Mouse (Mus musculus): ENCODE data around the gene Zfp740. TPM values are rescaled to one million over a fixed set of nuclear protein-coding genes. Genes with fewer than 3 reads are reported as not detected.

Zfp740 gene
- total and polyA plus RNA-seq, 2 experiments from 2014 or later = 18.8 to 38.4 TPM

GRCm38 (mm10) chr15:102165468-102166100 is 37.5 kb upstream of the Zfp740 start:
- H3K4me1 ChIP-seq (ENCODE audit: control insufficient read depth, insufficient read depth) = peaks cover 11% of the 10 kb centered on the region
- H3K27me3 ChIP-seq (ENCODE audit: control insufficient read depth, insufficient read depth, low read length) = no peaks in the 10 kb centered on the region
- WGBS = 48% methylated on average over 6 of the region's 6 CpGs
- TF ChIP-seq EP300 (IDR thresholded peaks at IDR 0.05; ENCODE audit: low read depth) (no peak), CTCF (IDR thresholded peaks at IDR 0.05; ENCODE audit: low read depth) (no peak)
- no peak overlapping the region for H3K4me2 ChIP-seq (ENCODE audit: low read depth, low read length)
- H3K9ac ChIP-seq (replicated peaks; ENCODE audit: low read depth, low read length) = no peak overlapping the region
- H3K9me3 ChIP-seq (replicated peaks; ENCODE audit: control insufficient read depth, low read length) = no peaks in the 10 kb centered on the region
- H3K27ac ChIP-seq (ENCODE audit: low read depth) = no peak overlapping the region
- DNase-seq (ENCODE audit: low spot score) = no peak
- no peaks in the 10 kb centered on the region for H3K36me3 ChIP-seq (replicated peaks; ENCODE audit: control insufficient read depth, insufficient read depth, low read length)
- ATAC-seq (ENCODE audit: insufficient read depth, low read depth) = no peak
- H3K4me3 ChIP-seq (ENCODE audit: low read depth, low read length) = no peak overlapping the region

GRCm38 (mm10) chr15:102167620-102168021 is 35.4 kb upstream of the Zfp740 start:
- Histone ChIP-seq H3K27me3 (ENCODE audit: control insufficient read depth, insufficient read depth, low read length) (no peaks in the 10 kb centered on the region), H3K4me3 (ENCODE audit: low read depth, low read length) (no peak overlapping the region), H3K4me1 (ENCODE audit: control insufficient read depth, insufficient read depth) (peaks cover 11% of the 10 kb centered on the region), H3K27ac (ENCODE audit: low read depth) (peak overlapping the region; percentile 30), H3K9ac (replicated peaks; ENCODE audit: low read depth, low read length) (no peak overlapping the region), H3K9me3 (replicated peaks; ENCODE audit: control insufficient read depth, low read length) (no peaks in the 10 kb centered on the region), H3K4me2 (ENCODE audit: low read depth, low read length) (no peak overlapping the region), H3K36me3 (replicated peaks; ENCODE audit: control insufficient read depth, insufficient read depth, low read length) (no peaks in the 10 kb centered on the region)
- 27% methylated on average over 6 of the region's 6 CpGs for WGBS
- ATAC-seq (ENCODE audit: insufficient read depth, low read depth) (peak; percentile 67; the same call in 1 of the 2 replicates), DNase-seq (ENCODE audit: low spot score) (peak; percentile 40)
- TF ChIP-seq CTCF (IDR thresholded peaks at IDR 0.05; ENCODE audit: low read depth) (no peak), EP300 (IDR thresholded peaks at IDR 0.05; ENCODE audit: low read depth) (no peak)

- Histone ChIP-seq H3K4me2 (ENCODE audit: low read depth, low read length) (no peak overlapping the region), H3K9ac (replicated peaks; ENCODE audit: low read depth, low read length) (no peak overlapping the region), H3K4me1 (ENCODE audit: control insufficient read depth, insufficient read depth) (peaks cover 11% of the 10 kb centered on the region), H3K27me3 (ENCODE audit: control insufficient read depth, insufficient read depth, low read length) (no peaks in the 10 kb centered on the region), H3K4me3 (ENCODE audit: low read depth, low read length) (no peak overlapping the region), H3K27ac (ENCODE audit: low read depth) (no peak overlapping the region), H3K9me3 (replicated peaks; ENCODE audit: control insufficient read depth, low read length) (no peaks in the 10 kb centered on the region), H3K36me3 (replicated peaks; ENCODE audit: control insufficient read depth, insufficient read depth, low read length) (no peaks in the 10 kb centered on the region)
- DNase-seq (ENCODE audit: low spot score) (no peak), ATAC-seq (ENCODE audit: insufficient read depth, low read depth) (no peak)
- WGBS = 61% methylated on average over 2 of the region's 2 CpGs
- TF ChIP-seq EP300 (IDR thresholded peaks at IDR 0.05; ENCODE audit: low read depth) = no peak
- no peak for TF ChIP-seq CTCF (IDR thresholded peaks at IDR 0.05; ENCODE audit: low read depth)
These were observed 34.0 kb upstream of the Zfp740 start for GRCm38 (mm10) chr15:102169064-102169463.

GRCm38 (mm10) chr15:102173581-102173980 is 29.5 kb upstream of the Zfp740 start:
- Histone ChIP-seq H3K4me3 (ENCODE audit: low read depth, low read length) (no peak overlapping the region), H3K4me1 (ENCODE audit: control insufficient read depth, insufficient read depth) (no peaks in the 10 kb centered on the region), H3K27ac (ENCODE audit: low read depth) (no peak overlapping the region), H3K9me3 (replicated peaks; ENCODE audit: control insufficient read depth, low read length) (no peaks in the 10 kb centered on the region), H3K4me2 (ENCODE audit: low read depth, low read length) (no peak overlapping the region), H3K27me3 (ENCODE audit: control insufficient read depth, insufficient read depth, low read length) (no peaks in the 10 kb centered on the region), H3K9ac (replicated peaks; ENCODE audit: low read depth, low read length) (no peak overlapping the region), H3K36me3 (replicated peaks; ENCODE audit: control insufficient read depth, insufficient read depth, low read length) (peaks cover 5% of the 10 kb centered on the region; the same call in 1 of the 2 replicates)
- ATAC-seq (ENCODE audit: insufficient read depth, low read depth) (no peak), DNase-seq (ENCODE audit: low spot score) (no peak)
- WGBS = 84% methylated on average over 3 of the region's 3 CpGs
- no peak for TF ChIP-seq CTCF (IDR thresholded peaks at IDR 0.05; ENCODE audit: low read depth)
- TF ChIP-seq EP300 (IDR thresholded peaks at IDR 0.05; ENCODE audit: low read depth) = no peak

- Histone ChIP-seq H3K27ac (ENCODE audit: low read depth) (no peak overlapping the region), H3K27me3 (ENCODE audit: control insufficient read depth, insufficient read depth, low read length) (no peaks in the 10 kb centered on the region), H3K9ac (replicated peaks; ENCODE audit: low read depth, low read length) (no peak overlapping the region), H3K4me2 (ENCODE audit: low read depth, low read length) (no peak overlapping the region), H3K4me3 (ENCODE audit: low read depth, low read length) (no peak overlapping the region), H3K9me3 (replicated peaks; ENCODE audit: control insufficient read depth, low read length) (no peaks in the 10 kb centered on the region), H3K4me1 (ENCODE audit: control insufficient read depth, insufficient read depth) (no peaks in the 10 kb centered on the region), H3K36me3 (replicated peaks; ENCODE audit: control insufficient read depth, insufficient read depth, low read length) (peaks cover 5% of the 10 kb centered on the region; the same call in 1 of the 2 replicates)
- 76% methylated on average over 16 of the region's 16 CpGs for WGBS
- ATAC-seq (ENCODE audit: insufficient read depth, low read depth) (no peak), DNase-seq (ENCODE audit: low spot score) (no peak)
- TF ChIP-seq EP300 (IDR thresholded peaks at IDR 0.05; ENCODE audit: low read depth) (no peak), CTCF (IDR thresholded peaks at IDR 0.05; ENCODE audit: low read depth) (no peak)
These were observed 27.2 kb upstream of the Zfp740 start for GRCm38 (mm10) chr15:102175736-102176319.
